Mouse (Mus musculus): ENCODE results near the gene Gm12794.
"Not testable (repeated sequence)": the region's sequence is repeated elsewhere in the genome, so short reads cannot be mapped to it uniquely, and the experiment has no call there.

GRCm38 (mm10) chr4:101980949-101981348, 40.7 kb downstream of the Gm12794 start, which contains the start of gene Gm12790:
- TF ChIP-seq EP300, CTCF (IDR thresholded peaks at IDR 0.05; ENCODE audit: low read depth): not testable (repeated sequence)

Measured in liver, postnatal 0 days (tissue).